Mouse (Mus musculus): ENCODE results near the gene Nrip1. TPM values are rescaled to one million over a fixed set of nuclear protein-coding genes. Genes with fewer than 3 reads are reported as not detected.
A peak's percentile ranks its signal among the peaks of the same experiment; 100 is the strongest.

Nrip1 gene
- 20.9 and 23.3 TPM in 2 replicates for polyA plus RNA-seq (2015; fragmentation: Nextera tagmentation; extraction: Ambion mirVana)

GRCm38 (mm10) chr16:76373671-76374091 is at the start of gene Nrip1:
Nrip1 (minus strand) TSS chr16:76373827.
- Histone ChIP-seq H3K9me3 (no peaks in the 10 kb centered on the region), H3K27me3 (replicated peaks) (no peaks in the 10 kb centered on the region), H3K4me1 (peaks cover 32% of the 10 kb centered on the region), H3K4me2 (peak within 1 kb of the TSS; percentile 69), H3K36me3 (no peaks in the 10 kb centered on the region), H3K27ac (replicated peaks) (peak within 1 kb of the TSS; percentile 97), H3K4me3 (peak within 1 kb of the TSS; percentile 91), H3K9ac (peak within 1 kb of the TSS; percentile 99)
- WGBS: 0% methylated on average over 9 of the region's 9 CpGs
- ATAC-seq (ENCODE audit: extremely low read depth, insufficient number of reproducible peaks, low FRiP score, low TSS enrichment): no peak

GRCm38 (mm10) chr16:76422531-76422930 is 48.9 kb upstream of the Nrip1 start:
- no peak overlapping the region for H3K4me2 ChIP-seq
- 90% methylated on average over 1 of the region's 1 CpGs for WGBS
- no peaks in the 10 kb centered on the region for H3K27me3 ChIP-seq (replicated peaks)
- H3K9ac ChIP-seq: no peak overlapping the region
- no peaks in the 10 kb centered on the region for H3K4me1 ChIP-seq
- no peaks in the 10 kb centered on the region for H3K36me3 ChIP-seq
- H3K27ac ChIP-seq (replicated peaks): no peak overlapping the region
- ATAC-seq (ENCODE audit: extremely low read depth, insufficient number of reproducible peaks, low FRiP score, low TSS enrichment): no peak
- H3K9me3 ChIP-seq: no peaks in the 10 kb centered on the region
- H3K4me3 ChIP-seq: no peak overlapping the region

- H3K4me2 ChIP-seq: no peak overlapping the region
- H3K27me3 ChIP-seq (replicated peaks): no peaks in the 10 kb centered on the region
- WGBS: 37% methylated on average over 8 of the region's 8 CpGs
- H3K36me3 ChIP-seq: no peaks in the 10 kb centered on the region
- H3K27ac ChIP-seq (replicated peaks): no peak overlapping the region
- ATAC-seq (ENCODE audit: extremely low read depth, insufficient number of reproducible peaks, low FRiP score, low TSS enrichment): no peak
- no peaks in the 10 kb centered on the region for H3K4me1 ChIP-seq
- no peak overlapping the region for H3K9ac ChIP-seq
- H3K9me3 ChIP-seq: no peaks in the 10 kb centered on the region
- no peak overlapping the region for H3K4me3 ChIP-seq
These were observed 46.2 kb upstream of the Nrip1 start for GRCm38 (mm10) chr16:76419849-76420248.

GRCm38 (mm10) chr16:76416477-76416876 is 42.9 kb upstream of the Nrip1 start:
- H3K27me3 ChIP-seq (replicated peaks): no peaks in the 10 kb centered on the region
- H3K27ac ChIP-seq (replicated peaks): no peak overlapping the region
- no peak overlapping the region for H3K4me2 ChIP-seq
- ATAC-seq (ENCODE audit: extremely low read depth, insufficient number of reproducible peaks, low FRiP score, low TSS enrichment): no peak
- H3K36me3 ChIP-seq: no peaks in the 10 kb centered on the region
- no peak overlapping the region for H3K4me3 ChIP-seq
- 88% methylated on average over 2 of the region's 2 CpGs for WGBS
- no peaks in the 10 kb centered on the region for H3K9me3 ChIP-seq
- no peak overlapping the region for H3K9ac ChIP-seq
- no peaks in the 10 kb centered on the region for H3K4me1 ChIP-seq

GRCm38 (mm10) chr16:76416060-76416438 is 42.4 kb upstream of the Nrip1 start:
- Histone ChIP-seq H3K9me3 (no peaks in the 10 kb centered on the region), H3K27ac (replicated peaks) (no peak overlapping the region), H3K27me3 (replicated peaks) (no peaks in the 10 kb centered on the region), H3K9ac (no peak overlapping the region), H3K4me2 (no peak overlapping the region), H3K4me3 (no peak overlapping the region), H3K36me3 (no peaks in the 10 kb centered on the region), H3K4me1 (no peaks in the 10 kb centered on the region)
- 73% methylated on average over 5 of the region's 5 CpGs for WGBS
- no peak for ATAC-seq (ENCODE audit: extremely low read depth, insufficient number of reproducible peaks, low FRiP score, low TSS enrichment)

GRCm38 (mm10) chr16:76415407-76416059 is 41.9 kb upstream of the Nrip1 start:
- H3K9ac ChIP-seq: no peak overlapping the region
- no peaks in the 10 kb centered on the region for H3K27me3 ChIP-seq (replicated peaks)
- H3K9me3 ChIP-seq: no peaks in the 10 kb centered on the region
- no peak overlapping the region for H3K27ac ChIP-seq (replicated peaks)
- H3K4me2 ChIP-seq: no peak overlapping the region
- no peak for ATAC-seq (ENCODE audit: extremely low read depth, insufficient number of reproducible peaks, low FRiP score, low TSS enrichment)
- H3K4me3 ChIP-seq: no peak overlapping the region
- no peaks in the 10 kb centered on the region for H3K36me3 ChIP-seq
- no peaks in the 10 kb centered on the region for H3K4me1 ChIP-seq
- WGBS: 78% methylated on average over 9 of the region's 9 CpGs

GRCm38 (mm10) chr16:76414528-76414927 is 40.9 kb upstream of the Nrip1 start:
- H3K27me3 ChIP-seq (replicated peaks): no peaks in the 10 kb centered on the region
- no peak overlapping the region for H3K4me2 ChIP-seq
- H3K9me3 ChIP-seq: no peaks in the 10 kb centered on the region
- no peak for ATAC-seq (ENCODE audit: extremely low read depth, insufficient number of reproducible peaks, low FRiP score, low TSS enrichment)
- no peaks in the 10 kb centered on the region for H3K4me1 ChIP-seq
- no peaks in the 10 kb centered on the region for H3K36me3 ChIP-seq
- no peak overlapping the region for H3K27ac ChIP-seq (replicated peaks)
- WGBS: 63% methylated on average over 5 of the region's 5 CpGs
- H3K4me3 ChIP-seq: no peak overlapping the region
- H3K9ac ChIP-seq: no peak overlapping the region

GRCm38 (mm10) chr16:76413581-76413980 is 40.0 kb upstream of the Nrip1 start:
- 85% methylated on average over 8 of the region's 8 CpGs for WGBS
- Histone ChIP-seq H3K4me2 (no peak overlapping the region), H3K4me1 (no peaks in the 10 kb centered on the region; the same call in 1 of the 2 replicates), H3K9me3 (no peaks in the 10 kb centered on the region), H3K9ac (no peak overlapping the region), H3K4me3 (no peak overlapping the region), H3K36me3 (no peaks in the 10 kb centered on the region), H3K27me3 (replicated peaks) (no peaks in the 10 kb centered on the region), H3K27ac (replicated peaks) (no peak overlapping the region)
- ATAC-seq (ENCODE audit: extremely low read depth, insufficient number of reproducible peaks, low FRiP score, low TSS enrichment): no peak

- WGBS: 36% methylated on average over 1 of the region's 1 CpGs
- ATAC-seq (ENCODE audit: extremely low read depth, insufficient number of reproducible peaks, low FRiP score, low TSS enrichment): no peak
- H3K9ac ChIP-seq: no peak overlapping the region
These were observed 35.7 kb upstream of the Nrip1 start for GRCm38 (mm10) chr16:76409355-76409722.

GRCm38 (mm10) chr16:76408696-76409354 is 35.2 kb upstream of the Nrip1 start:
- H3K9me3 ChIP-seq: no peaks in the 10 kb centered on the region
- H3K27me3 ChIP-seq (replicated peaks): no peaks in the 10 kb centered on the region
- H3K4me2 ChIP-seq: no peak overlapping the region
- H3K4me3 ChIP-seq: no peak overlapping the region
- no peak for ATAC-seq (ENCODE audit: extremely low read depth, insufficient number of reproducible peaks, low FRiP score, low TSS enrichment)
- 62% methylated on average over 4 of the region's 4 CpGs for WGBS
- H3K36me3 ChIP-seq: no peaks in the 10 kb centered on the region
- H3K27ac ChIP-seq (replicated peaks): no peak overlapping the region
- H3K4me1 ChIP-seq: peaks cover 31% of the 10 kb centered on the region
- no peak overlapping the region for H3K9ac ChIP-seq

More at GRCm38 (mm10) chr16:76409355-76409722, 35.7 kb upstream of the Nrip1 start:
- no peak overlapping the region for H3K27ac ChIP-seq (replicated peaks)
- no peaks in the 10 kb centered on the region for H3K27me3 ChIP-seq (replicated peaks)
- H3K9me3 ChIP-seq: no peaks in the 10 kb centered on the region
- H3K4me3 ChIP-seq: no peak overlapping the region
- H3K4me1 ChIP-seq: peaks cover 31% of the 10 kb centered on the region
- H3K36me3 ChIP-seq: no peaks in the 10 kb centered on the region
- no peak overlapping the region for H3K4me2 ChIP-seq

- WGBS: 71% methylated on average over 8 of the region's 8 CpGs
- ATAC-seq (ENCODE audit: extremely low read depth, insufficient number of reproducible peaks, low FRiP score, low TSS enrichment): no peak
These were observed 34.6 kb upstream of the Nrip1 start for GRCm38 (mm10) chr16:76408241-76408640.

More at GRCm38 (mm10) chr16:76408241-76408640, 34.6 kb upstream of the Nrip1 start:
- Histone ChIP-seq H3K4me2 (no peak overlapping the region), H3K36me3 (no peaks in the 10 kb centered on the region), H3K27ac (replicated peaks) (no peak overlapping the region), H3K27me3 (replicated peaks) (no peaks in the 10 kb centered on the region), H3K9me3 (no peaks in the 10 kb centered on the region), H3K4me1 (peaks cover 31% of the 10 kb centered on the region), H3K9ac (no peak overlapping the region), H3K4me3 (no peak overlapping the region)

All from heart, embryonic 13.5 days (tissue).